Mouse (Mus musculus): ENCODE measurements around the gene Polr3gl. TPM values are rescaled to one million over a fixed set of nuclear protein-coding genes. Genes with fewer than 3 reads are reported as not detected.

Polr3gl gene
- total RNA-seq, 2 experiments from 2014 or later: 32.1 to 34.4 TPM

- no peak for DNase-seq (ENCODE audit: low spot score in 2 of 2)
- H3K27ac ChIP-seq: no peak overlapping the region
- peak; percentile 73 for TF ChIP-seq CTCF (conservative IDR thresholded peaks at IDR 0.05)
- H3K4me3 ChIP-seq: no peak overlapping the region
Measured at GRCm38 (mm10) chr3:96541328-96542078, 52.5 kb downstream of the Polr3gl start.

GRCm38 (mm10) chr3:96540740-96541139 is 53.2 kb downstream of the Polr3gl start:
- no peak for DNase-seq (ENCODE audit: low spot score in 2 of 2)
- H3K27ac ChIP-seq: no peak overlapping the region
- TF ChIP-seq CTCF (conservative IDR thresholded peaks at IDR 0.05): no peak
- H3K4me3 ChIP-seq: no peak overlapping the region

GRCm38 (mm10) chr3:96539316-96539715 is 54.7 kb downstream of the Polr3gl start:
- no peak for TF ChIP-seq CTCF (conservative IDR thresholded peaks at IDR 0.05)
- DNase-seq (ENCODE audit: low spot score in 2 of 2): no peak
- Histone ChIP-seq H3K27ac (no peak overlapping the region), H3K4me3 (no peak overlapping the region)

GRCm38 (mm10) chr3:96534300-96534699 is 59.7 kb downstream of the Polr3gl start:
- Histone ChIP-seq H3K4me3 (no peak overlapping the region), H3K27ac (no peak overlapping the region)
- TF ChIP-seq CTCF (conservative IDR thresholded peaks at IDR 0.05): peak; percentile 38; the same call in 1 of the 2 replicates
- no peak for DNase-seq (ENCODE audit: low spot score in 2 of 2)

GRCm38 (mm10) chr3:96532050-96532449 is 61.9 kb downstream of the Polr3gl start:
- no peak overlapping the region for H3K27ac ChIP-seq
- H3K4me3 ChIP-seq: no peak overlapping the region
- no peak for TF ChIP-seq CTCF (conservative IDR thresholded peaks at IDR 0.05)
- DNase-seq (ENCODE audit: low spot score in 2 of 2): no peak

- TF ChIP-seq CTCF (conservative IDR thresholded peaks at IDR 0.05): no peak
- H3K27ac ChIP-seq: no peak overlapping the region
- no peak for DNase-seq (ENCODE audit: low spot score in 2 of 2)
- no peak overlapping the region for H3K4me3 ChIP-seq
Measured at GRCm38 (mm10) chr3:96528506-96528905, 65.5 kb downstream of the Polr3gl start.

Other genes starting within 250 kb of the Polr3gl start
- not detected for gene BC107364, start 141.9 kb downstream of the Polr3gl start, total RNA-seq (2021)
- gene Hfe2, start 69.0 kb downstream of the Polr3gl start, total RNA-seq (2021): under 1 TPM in 1 of 2 experiments, not detected in 1; 0.23 TPM
- 10 to 100 TPM; 22.6 to 36.4 TPM for gene Txnip, start 36.2 kb downstream of the Polr3gl start, total RNA-seq (2021)
- not detected for gene Gm16253, start 17.2 kb downstream of the Polr3gl start, total RNA-seq (2021)
- 10 to 100 TPM; 55.2 to 56.7 TPM for gene Ankrd34a, start 2.5 kb upstream of the Polr3gl start, total RNA-seq (2021)
- 10 to 100 TPM; 29.0 to 29.1 TPM for gene Lix1l, start 7.0 kb upstream of the Polr3gl start, total RNA-seq (2021)
- gene Rbm8a, start 35.8 kb upstream of the Polr3gl start, total RNA-seq (2021): 10 to 100 TPM; 51.4 to 52.0 TPM
- gene Pex11b, start 41.2 kb upstream of the Polr3gl start, total RNA-seq (2021): 10 to 100 TPM; 57.1 to 59.6 TPM
- under 1 TPM; 0.12 to 0.87 TPM for gene Gm42957, start 41.3 kb upstream of the Polr3gl start, total RNA-seq (2021)
- 1 to 10 TPM; 2.0 to 3.1 TPM for gene Itga10, start 51.4 kb upstream of the Polr3gl start, total RNA-seq (2021)
- gene Ankrd35, start 76.0 kb upstream of the Polr3gl start, total RNA-seq (2021): 1 to 10 TPM; 6.3 to 6.7 TPM
- gene Pias3, start 102.2 kb upstream of the Polr3gl start, total RNA-seq (2021): 10 to 100 TPM; 32.5 to 44.4 TPM
- 10 to 100 TPM; 15.0 to 16.2 TPM for gene Nudt17, start 114.4 kb upstream of the Polr3gl start, total RNA-seq (2021)
- 10 to 100 TPM; 23.5 to 24.0 TPM for gene Polr3c, start 133.4 kb upstream of the Polr3gl start, total RNA-seq (2021)
- 10 to 100 TPM; 59.7 to 61.3 TPM for gene Rnf115, start 133.5 kb upstream of the Polr3gl start, total RNA-seq (2021)
- gene Pdzk1, start 235.1 kb upstream of the Polr3gl start, total RNA-seq (2021): under 1 TPM in 1 of 2 experiments, not detected in 1; 0.33 TPM
- gene Cd160, start 235.2 kb upstream of the Polr3gl start, total RNA-seq (2021): not detected